Mouse (Mus musculus) stomach, embryonic 16.5 days (tissue): ENCODE results near the gene Dnajb8. TPM values are rescaled to one million over a fixed set of nuclear protein-coding genes. Genes with fewer than 3 reads are reported as not detected.
A peak's percentile ranks its signal among the peaks of the same experiment; 100 is the strongest.

Source experiments
- ATAC-seq: fragments of 200-750 bp; cut with Nextera tagmentation; 2 replicates; pipeline ENCODE4 v1.8.0; 2017; ENCODE audit warnings: moderate number of reproducible peaks, moderate TSS enrichment; ENCODE audit not compliant: insufficient read depth, low FRiP score
- H3K27ac ChIP-seq: fragments of 300-500 bp; sonication (generic); 2 replicates; pipeline ENCODE4 v1.5.1; 2014; ENCODE audit warnings: low read length
- H3K27me3 ChIP-seq: fragments of 300-500 bp; sonication (generic); 2 replicates; pipeline ENCODE4 v1.6.1; 2014; ENCODE audit warnings: low read length, control low read depth, mixed read lengths; ENCODE audit not compliant: control insufficient read depth, insufficient read depth
- H3K36me3 ChIP-seq: fragments of 300-500 bp; sonication (generic); 2 replicates; pipeline ENCODE4 v1.6.1; 2014; ENCODE audit warnings: low read length; ENCODE audit not compliant: control insufficient read depth, insufficient read depth
- H3K4me1 ChIP-seq: fragments of 300-500 bp; sonication (generic); 2 replicates; pipeline ENCODE4 v1.6.1; 2014; ENCODE audit warnings: low read length, control low read depth, mixed read lengths; ENCODE audit not compliant: control insufficient read depth, insufficient read depth
- H3K4me2 ChIP-seq: fragments of 300-500 bp; sonication (generic); 2 replicates; pipeline ENCODE4 v1.6.1; 2014; ENCODE audit warnings: low read depth, low read length, mixed read lengths
- H3K4me3 ChIP-seq: fragments of 300-500 bp; sonication (generic); replicated peaks from 2 replicates; pipeline ENCODE4 v1.5.1; 2014; ENCODE audit warnings: mild to moderate bottlenecking, low read length
- H3K9ac ChIP-seq: fragments of 300-500 bp; sonication (generic); 2 replicates; pipeline ENCODE4 v1.6.1; 2014; ENCODE audit warnings: low read length
- H3K9me3 ChIP-seq: fragments of 300-500 bp; sonication (generic); replicated peaks from 2 replicates; pipeline ENCODE4 v1.6.1; 2016; ENCODE audit warnings: low read length, control low read depth; ENCODE audit not compliant: control insufficient read depth
- WGBS: fragments of 180-500 bp; shearing (Covaris S2); extraction: QIAGEN DNeasy Blood & Tissue Kit; methylation state at CpG from one replicate; pipeline ENCODE4 v1.1.7; 2014; 5-methylcytosine and 5-hydroxymethylcytosine counted together
- polyA plus RNA-seq: library from polyadenylated mRNA; unstranded; fragments of >200 nt; fragmentation: Nextera tagmentation; extraction: Ambion mirVana; gene quantifications from 2 replicates; pipeline ENCODE4 v1.2.1, GENCODE M21; 2015

Gene Dnajb8
- not detected in 2 replicates for polyA plus RNA-seq

DNA sequence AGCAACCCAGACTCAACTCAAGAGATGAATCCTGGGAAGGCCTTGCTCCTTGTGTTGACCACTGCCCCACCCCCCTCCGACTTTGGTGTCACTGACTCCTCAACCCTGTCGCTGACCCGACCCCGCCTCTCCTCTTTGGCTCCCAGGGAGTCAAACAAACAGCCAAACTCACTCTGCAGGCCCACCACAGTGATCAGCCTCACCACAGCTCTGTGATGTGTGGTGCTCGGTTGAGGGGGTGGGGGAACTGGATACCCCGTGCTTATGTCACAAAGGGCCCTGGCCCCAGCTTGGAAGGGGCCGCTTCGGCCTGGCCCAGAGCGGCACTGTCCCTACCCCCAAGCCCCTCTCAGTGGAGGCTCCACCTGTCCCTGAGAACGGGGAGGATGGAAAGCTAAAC, at the start of gene Dnajb8:
Gene Dnajb8 (plus strand): TSS at position 301 of the 400 bp plus-strand sequence.
- WGBS = 45% methylated on average over 10 of the region's 10 CpGs
- Histone ChIP-seq H3K27me3 (no peaks in the 10 kb centered on the region), H3K4me3 (no peak within 1 kb of the TSS), H3K4me2 (no peak within 1 kb of the TSS), H3K4me1 (no peaks in the 10 kb centered on the region), H3K9me3 (no peaks in the 10 kb centered on the region; the same call in 1 of the 2 replicates), H3K27ac (no peak within 1 kb of the TSS), H3K36me3 (no peaks in the 10 kb centered on the region), H3K9ac (no peak within 1 kb of the TSS)
- ATAC-seq = no peak

GRCm38 (mm10) chr6:88174191-88174590, 47.9 kb upstream of the Dnajb8 start:
- no peak for ATAC-seq
- 90% methylated on average over 3 of the region's 3 CpGs for WGBS
- H3K9ac ChIP-seq = no peak overlapping the region
- H3K4me1 ChIP-seq = no peaks in the 10 kb centered on the region
- H3K4me2 ChIP-seq = no peak overlapping the region
- no peak overlapping the region for H3K4me3 ChIP-seq
- H3K27ac ChIP-seq = no peak overlapping the region
- H3K36me3 ChIP-seq = no peaks in the 10 kb centered on the region
- H3K9me3 ChIP-seq = no peaks in the 10 kb centered on the region; the same call in 1 of the 2 replicates
- H3K27me3 ChIP-seq = no peaks in the 10 kb centered on the region

DNA sequence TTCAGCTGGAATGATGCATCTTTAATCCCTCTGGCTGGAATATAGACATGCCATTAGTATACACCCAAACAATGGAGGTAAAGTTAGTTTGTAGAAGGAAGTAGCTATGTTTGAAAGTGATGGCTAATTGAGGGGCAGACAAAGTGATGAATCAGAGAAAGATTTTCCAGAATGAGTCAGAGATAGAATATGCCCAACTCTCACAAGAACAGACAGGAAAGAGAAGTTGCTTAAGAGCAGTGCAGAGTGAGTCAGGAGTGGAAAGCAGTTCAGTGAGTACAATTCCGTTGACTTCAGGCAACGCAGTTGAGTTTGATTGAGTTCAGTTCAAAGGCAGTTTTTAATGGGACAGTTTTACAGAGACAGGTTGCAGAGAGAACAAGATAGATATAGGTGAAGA, 47.4 kb upstream of the Dnajb8 start:
- no peaks in the 10 kb centered on the region for H3K27me3 ChIP-seq
- no peak overlapping the region for H3K4me2 ChIP-seq
- H3K9ac ChIP-seq = no peak overlapping the region
- ATAC-seq = no peak
- no peak overlapping the region for H3K4me3 ChIP-seq
- H3K4me1 ChIP-seq = no peaks in the 10 kb centered on the region
- H3K36me3 ChIP-seq = no peaks in the 10 kb centered on the region
- WGBS = 91% methylated on average over 2 of the region's 2 CpGs
- no peaks in the 10 kb centered on the region; the same call in 1 of the 2 replicates for H3K9me3 ChIP-seq
- no peak overlapping the region for H3K27ac ChIP-seq

- Histone ChIP-seq H3K9me3 (no peaks in the 10 kb centered on the region), H3K27me3 (peaks cover 16% of the 10 kb centered on the region), H3K4me1 (0 out of 2 replicates have a peak, but pooled peaks cover 6% of the 10 kb centered on the region), H3K4me2 (no peak overlapping the region), H3K36me3 (no peaks in the 10 kb centered on the region), H3K9ac (no peak overlapping the region), H3K27ac (no peak overlapping the region), H3K4me3 (no peak overlapping the region)
- 65% methylated on average over 4 of the region's 4 CpGs for WGBS
- no peak for ATAC-seq
Measured at GRCm38 (mm10) chr6:88184671-88185070, 37.4 kb upstream of the Dnajb8 start.

DNA sequence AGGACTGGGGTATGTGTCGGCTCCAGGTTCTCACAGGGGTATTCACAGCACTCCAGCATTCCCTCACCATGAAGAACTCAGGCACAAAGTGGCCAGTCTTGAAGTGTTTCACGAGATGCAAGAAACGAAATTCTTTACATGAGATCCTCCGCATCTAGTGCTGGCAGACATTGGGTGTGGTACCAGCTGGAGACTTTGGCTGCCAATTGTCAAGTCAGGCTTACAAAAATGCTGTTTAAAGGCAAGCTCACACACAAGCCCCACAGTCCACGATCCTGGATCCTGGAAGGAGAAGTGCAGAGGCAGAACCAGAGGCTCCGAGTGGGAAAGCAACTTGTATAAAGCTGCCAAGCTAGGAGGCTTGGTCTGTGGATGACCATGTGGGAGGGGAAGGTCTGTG, 33.9 kb upstream of the Dnajb8 start:
- no peak overlapping the region for H3K27ac ChIP-seq
- H3K4me1 ChIP-seq = 0 out of 2 replicates have a peak, but pooled peaks cover 12% of the 10 kb centered on the region
- ATAC-seq = no peak
- H3K4me3 ChIP-seq = no peak overlapping the region
- H3K36me3 ChIP-seq = no peaks in the 10 kb centered on the region
- H3K9me3 ChIP-seq = no peaks in the 10 kb centered on the region
- peaks cover 51% of the 10 kb centered on the region for H3K27me3 ChIP-seq
- H3K4me2 ChIP-seq = no peak overlapping the region
- H3K9ac ChIP-seq = no peak overlapping the region
- 62% methylated on average over 6 of the region's 6 CpGs for whole genome bisulfite sequencing

DNA sequence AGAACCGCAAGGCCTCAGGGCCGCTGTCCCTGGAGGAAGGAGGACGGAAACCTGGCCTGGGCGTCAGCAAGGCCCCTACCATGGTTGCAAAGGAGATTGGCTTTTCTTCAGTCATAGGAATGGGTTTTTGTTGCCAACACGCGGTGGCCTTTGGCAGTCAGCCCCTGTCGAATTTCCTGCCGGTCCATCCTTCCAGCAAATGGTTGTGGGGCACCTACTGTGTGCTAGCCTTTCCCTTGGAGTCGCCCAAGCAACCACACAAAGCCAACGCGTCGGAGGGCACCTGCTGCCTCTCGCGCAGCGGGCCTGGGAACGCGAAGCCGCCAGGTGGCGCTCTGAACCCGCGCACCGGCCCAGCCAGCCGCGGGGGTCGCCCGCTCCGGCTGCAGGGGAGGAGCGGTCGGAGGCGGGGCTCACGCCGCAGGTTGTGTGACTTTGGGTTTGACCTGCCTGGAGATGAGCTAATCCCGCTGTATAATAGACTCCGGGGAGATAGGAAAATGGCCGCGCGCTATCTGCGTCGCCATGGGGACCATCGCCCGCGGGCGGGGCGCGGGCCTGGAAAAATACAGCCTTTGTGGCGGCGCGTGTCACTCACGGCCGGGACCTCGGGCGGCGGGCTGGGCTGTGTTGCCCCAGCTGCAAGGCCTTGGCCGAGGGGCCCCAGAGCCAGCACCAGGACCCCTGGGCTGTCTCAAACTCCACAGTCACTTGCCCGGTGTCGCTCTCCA, 32.6 kb upstream of the Dnajb8 start:
- Histone ChIP-seq H3K27ac (no peak overlapping the region), H3K27me3 (peaks cover 64% of the 10 kb centered on the region), H3K4me3 (peak overlapping the region; percentile 60), H3K4me1 (peaks cover 22% of the 10 kb centered on the region; the same call in 1 of the 2 replicates), H3K9me3 (no peaks in the 10 kb centered on the region), H3K36me3 (no peaks in the 10 kb centered on the region), H3K9ac (peak overlapping the region; percentile 49), H3K4me2 (peak overlapping the region; percentile 53)
- under 1% methylated on average over 56 of the region's 56 CpGs for WGBS
- peak; percentile 67; the same call in 1 of the 2 replicates for ATAC-seq

DNA sequence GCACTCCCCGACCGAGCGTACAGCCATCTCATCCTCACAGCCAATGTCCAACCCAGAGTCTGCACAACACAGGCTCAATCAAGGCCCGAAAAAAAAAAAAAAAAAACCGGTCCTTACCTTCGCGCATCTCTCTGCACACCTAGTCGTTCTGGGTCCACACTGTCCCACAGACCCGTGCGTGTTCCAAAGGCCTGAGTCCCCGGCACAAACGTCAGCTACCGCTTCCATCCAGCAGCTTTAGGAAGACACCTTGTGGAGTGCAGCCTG, 32.1 kb upstream of the Dnajb8 start:
- Histone ChIP-seq H3K27me3 (peaks cover 69% of the 10 kb centered on the region), H3K27ac (no peak overlapping the region), H3K4me2 (peak overlapping the region; percentile 53), H3K4me1 (peaks cover 22% of the 10 kb centered on the region; the same call in 1 of the 2 replicates), H3K4me3 (peak overlapping the region; percentile 60), H3K9me3 (no peaks in the 10 kb centered on the region), H3K9ac (peak overlapping the region; percentile 49; the same call in 1 of the 2 replicates), H3K36me3 (no peaks in the 10 kb centered on the region)
- 8% methylated on average over 13 of the region's 13 CpGs for WGBS
- no peak; the same call in 1 of the 2 replicates for ATAC-seq

DNA sequence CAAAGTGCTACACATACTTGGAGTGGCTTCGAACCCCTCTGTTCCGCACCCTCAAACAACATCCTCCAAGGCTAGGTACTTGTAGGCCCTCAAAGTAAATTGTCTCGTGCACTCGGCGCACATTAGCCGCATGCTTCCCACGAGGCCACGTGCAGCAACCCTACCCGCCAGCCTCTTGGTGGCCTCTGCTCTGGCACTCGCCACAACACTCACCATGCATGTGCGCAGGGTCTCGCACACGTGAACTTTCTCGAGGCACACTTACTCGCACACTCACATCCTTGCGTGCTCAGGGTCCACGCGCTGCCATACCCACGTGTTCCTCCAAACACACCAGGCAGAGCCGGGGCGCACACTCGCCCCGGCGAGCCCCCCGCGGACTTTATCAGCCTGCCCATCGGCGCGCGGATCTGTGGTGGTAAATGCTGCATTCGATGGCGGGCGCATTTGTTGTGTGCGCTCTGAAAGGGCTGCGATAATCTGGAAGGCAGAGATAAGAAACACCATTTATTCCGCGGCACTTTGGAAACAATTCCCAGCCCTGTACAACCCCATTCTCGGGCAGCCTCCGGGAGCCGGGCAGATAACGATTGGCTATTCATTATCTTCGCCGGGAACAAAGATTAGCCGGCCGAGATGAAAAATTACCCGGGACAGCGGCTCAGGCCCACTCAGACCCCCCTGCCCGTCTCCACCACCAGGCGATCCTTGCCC, 31.6 kb upstream of the Dnajb8 start:
- WGBS = 6% methylated on average over 49 of the region's 49 CpGs

GRCm38 (mm10) chr6:88191024-88191365, 31.1 kb upstream of the Dnajb8 start:
- no peak overlapping the region for H3K4me2 ChIP-seq
- 34% methylated on average over 6 of the region's 6 CpGs for WGBS
- no peak overlapping the region for H3K9ac ChIP-seq
- peaks cover 22% of the 10 kb centered on the region; the same call in 1 of the 2 replicates for H3K4me1 ChIP-seq
- H3K36me3 ChIP-seq = no peaks in the 10 kb centered on the region
- H3K9me3 ChIP-seq = no peaks in the 10 kb centered on the region
- no peak for ATAC-seq
- no peak overlapping the region for H3K4me3 ChIP-seq
- H3K27ac ChIP-seq = no peak overlapping the region
- H3K27me3 ChIP-seq = peaks cover 79% of the 10 kb centered on the region

More for the DNA sequence above, 31.6 kb upstream of the Dnajb8 start:
- H3K27ac ChIP-seq = no peak overlapping the region
- H3K4me1 ChIP-seq = peaks cover 22% of the 10 kb centered on the region; the same call in 1 of the 2 replicates
- H3K36me3 ChIP-seq = no peaks in the 10 kb centered on the region
- H3K9me3 ChIP-seq = no peaks in the 10 kb centered on the region
- no peak overlapping the region for H3K4me3 ChIP-seq
- no peak overlapping the region for H3K9ac ChIP-seq
- peaks cover 74% of the 10 kb centered on the region for H3K27me3 ChIP-seq
- peak overlapping the region; percentile 53 for H3K4me2 ChIP-seq
- ATAC-seq = no peak
